Mouse (Mus musculus) C2C12 (cell line): Measurements from ENCODE around the gene Prr12. TPM values are rescaled to one million over a fixed set of nuclear protein-coding genes. Genes with fewer than 3 reads are reported as not detected.

Experiments
- H3K27me3 ChIP-seq: one replicate; pipeline ENCODE4 v1.6.1; 2011; ENCODE audit not compliant: control insufficient read depth, insufficient read depth, insufficient read length
- H3K36me3 ChIP-seq: one replicate; pipeline ENCODE4 v1.6.1; 2011; ENCODE audit not compliant: control insufficient read depth, insufficient read depth
- H3K4me3 ChIP-seq: one replicate; pipeline ENCODE4 v1.5.1; 2011; ENCODE audit warnings: mild to moderate bottlenecking, control low read depth; ENCODE audit not compliant: poor library complexity, insufficient read depth, severe bottlenecking
- H3K79me2 ChIP-seq: one replicate; pipeline ENCODE4 v1.6.1; 2011; ENCODE audit not compliant: control insufficient read depth, insufficient read depth
- H3K79me3 ChIP-seq: one replicate; pipeline ENCODE4 v1.6.1; 2011; ENCODE audit warnings: low read depth, control low read depth
- H3ac ChIP-seq: one replicate; pipeline ENCODE3; 2011; ENCODE audit warnings: low read depth; ENCODE audit not compliant: control insufficient read depth, insufficient read length
- CEBPB ChIP-seq: IDR thresholded peaks from one replicate; pipeline ENCODE4 v1.6.1; 2011; ENCODE audit warnings: low read depth, mild to moderate bottlenecking, control low read depth, moderate library complexity
- CTCF ChIP-seq: IDR thresholded peaks from one replicate; pipeline ENCODE4 v1.5.1; 2011; ENCODE audit not compliant: control insufficient read depth, insufficient read depth, insufficient read length
- FOSL1 ChIP-seq: IDR thresholded peaks from one replicate; pipeline ENCODE4 v1.8.0; 2011; ENCODE audit warnings: mild to moderate bottlenecking, low read length; ENCODE audit not compliant: poor library complexity, insufficient read depth, severe bottlenecking
- MAX ChIP-seq: IDR thresholded peaks from one replicate; pipeline ENCODE4 v1.6.1; 2011; ENCODE audit warnings: mild to moderate bottlenecking, control low read depth
- MYOD1 ChIP-seq: IDR thresholded peaks from one replicate; pipeline ENCODE4 v1.6.1; 2011; ENCODE audit warnings: low read depth; ENCODE audit not compliant: control insufficient read depth, insufficient read length
- MYOG ChIP-seq: IDR thresholded peaks from one replicate; pipeline ENCODE4 v1.6.1; 2011; ENCODE audit not compliant: control insufficient read depth, insufficient read length; ENCODE audit errors: extremely low read depth
- USF1 ChIP-seq: IDR thresholded peaks from one replicate; pipeline ENCODE4 v1.6.1; 2011; ENCODE audit warnings: low read depth, mild to moderate bottlenecking, control low read depth, moderate library complexity
- polyA plus RNA-seq: library from polyadenylated mRNA; unstranded; fragments of >200 nt; fragmentation: generic; extraction: Trizol; gene quantifications from one replicate; pipeline ENCODE4 v1.2.1, GENCODE M21; 2012; ENCODE audit warnings: missing spikeins

Prr12 gene
- polyA plus RNA-seq, 1 experiment: 14.2 TPM

DNA sequence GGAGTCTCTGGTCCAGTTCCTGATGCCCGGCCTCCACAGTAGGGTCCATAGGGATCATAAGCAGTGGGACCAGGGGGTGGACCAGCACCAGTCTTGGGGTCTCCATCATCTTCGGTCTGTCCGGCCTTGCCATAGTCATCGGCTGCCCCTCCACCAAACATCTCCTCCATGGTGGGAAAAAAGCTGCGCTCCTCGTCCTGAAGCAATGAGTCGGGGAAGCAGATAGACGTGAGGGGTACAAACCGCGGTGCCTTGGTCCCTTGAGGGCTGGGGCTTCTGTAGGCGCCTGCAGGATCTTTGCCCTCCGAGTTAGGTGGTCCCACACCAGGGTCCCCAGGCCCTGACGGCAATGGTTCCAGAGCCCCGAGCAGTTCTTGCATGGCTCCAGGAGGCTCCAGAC is 5.2 kb downstream of the Prr12 start:
- Histone ChIP-seq H3ac (no peak overlapping the region), H3K4me3 (no peak overlapping the region), H3K79me3 (peaks cover 21% of the 10 kb centered on the region), H3K36me3 (peaks cover 46% of the 10 kb centered on the region), H3K27me3 (no peaks in the 10 kb centered on the region), H3K79me2 (peaks cover 45% of the 10 kb centered on the region)
- TF ChIP-seq MAX (no peak), CEBPB (no peak), USF1 (no peak), MYOD1 (no peak), FOSL1 (no peak), MYOG (no peak), CTCF (no peak)

- H3ac ChIP-seq: no peak overlapping the region
- H3K79me2 ChIP-seq: peaks cover 41% of the 10 kb centered on the region
- TF ChIP-seq CTCF: no peak
- TF ChIP-seq USF1: no peak
- TF ChIP-seq FOSL1: no peak
- TF ChIP-seq MAX: no peak
- no peak for TF ChIP-seq MYOG
- TF ChIP-seq MYOD1: no peak
- no peak for TF ChIP-seq CEBPB
- H3K4me3 ChIP-seq: no peak overlapping the region
- H3K27me3 ChIP-seq: no peaks in the 10 kb centered on the region
- peaks cover 50% of the 10 kb centered on the region for H3K36me3 ChIP-seq
- peaks cover 18% of the 10 kb centered on the region for H3K79me3 ChIP-seq
Measured at GRCm38 (mm10) chr7:45046853-45047350, 5.8 kb downstream of the Prr12 start.

GRCm38 (mm10) chr7:45045741-45046140 is 6.9 kb downstream of the Prr12 start:
- Histone ChIP-seq H3ac (no peak overlapping the region), H3K36me3 (peaks cover 50% of the 10 kb centered on the region), H3K79me3 (peaks cover 10% of the 10 kb centered on the region), H3K4me3 (no peak overlapping the region), H3K27me3 (no peaks in the 10 kb centered on the region), H3K79me2 (peaks cover 33% of the 10 kb centered on the region)
- TF ChIP-seq CEBPB: no peak
- no peak for TF ChIP-seq MYOG

- Histone ChIP-seq H3K4me3 (no peak overlapping the region), H3K79me3 (peaks cover 6% of the 10 kb centered on the region), H3K36me3 (peaks cover 35% of the 10 kb centered on the region), H3ac (no peak overlapping the region), H3K27me3 (no peaks in the 10 kb centered on the region), H3K79me2 (peaks cover 12% of the 10 kb centered on the region)
- TF ChIP-seq MYOD1 (no peak), USF1 (no peak), FOSL1 (no peak), CEBPB (no peak), MAX (no peak), CTCF (no peak), MYOG (no peak)
Measured at GRCm38 (mm10) chr7:45043307-45043706, 9.4 kb downstream of the Prr12 start.

DNA sequence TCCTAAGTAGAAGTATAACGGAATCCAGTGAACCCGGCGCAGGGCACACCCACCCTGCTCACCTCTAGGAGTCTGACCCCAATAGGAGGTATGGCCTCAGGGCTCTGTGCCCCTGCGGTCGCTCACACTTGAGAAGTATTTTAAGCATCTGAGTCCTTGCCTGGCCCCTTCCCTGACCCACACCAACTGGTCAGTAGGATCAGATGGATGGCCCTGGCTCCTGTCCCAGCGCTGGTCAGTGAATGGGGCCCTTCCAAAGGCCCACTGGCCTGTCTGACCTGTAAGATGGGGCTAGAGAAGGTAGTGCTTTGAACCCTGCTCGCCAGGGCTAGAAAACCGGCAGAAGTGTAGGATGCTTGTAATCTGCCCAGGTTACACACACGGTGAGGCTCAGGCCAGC is 11.8 kb downstream of the Prr12 start:
- Histone ChIP-seq H3K36me3 (peaks cover 34% of the 10 kb centered on the region), H3K4me3 (no peak overlapping the region), H3ac (no peak overlapping the region), H3K79me3 (peaks cover 8% of the 10 kb centered on the region), H3K27me3 (no peaks in the 10 kb centered on the region), H3K79me2 (peaks cover 25% of the 10 kb centered on the region)
- TF ChIP-seq MYOD1 (no peak), CEBPB (no peak), FOSL1 (no peak), MYOG (no peak)

DNA sequence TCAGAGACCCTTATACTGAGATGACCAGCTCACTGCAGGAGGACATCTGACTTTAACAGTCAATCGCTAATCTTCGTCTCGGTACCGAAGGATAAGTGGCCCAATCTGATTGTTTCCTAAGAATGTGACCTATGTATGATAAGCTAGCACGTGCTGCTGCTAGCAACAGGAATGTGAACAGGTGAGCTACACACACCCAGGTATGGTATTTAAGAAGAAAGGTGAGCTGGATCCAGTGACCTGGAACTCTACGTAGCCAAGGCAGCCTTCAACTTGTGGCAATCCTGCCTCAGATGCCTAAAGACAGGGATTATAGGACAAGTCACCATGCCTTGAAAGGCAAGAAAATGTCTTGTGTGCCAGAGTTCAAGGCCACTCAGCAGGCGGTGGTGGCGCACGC is 14.3 kb downstream of the Prr12 start:
- Histone ChIP-seq H3K27me3 (no peaks in the 10 kb centered on the region), H3K36me3 (peaks cover 43% of the 10 kb centered on the region), H3K79me3 (peaks cover 8% of the 10 kb centered on the region), H3K79me2 (peaks cover 25% of the 10 kb centered on the region), H3K4me3 (no peak overlapping the region), H3ac (no peak overlapping the region)
- TF ChIP-seq CTCF (no peak), CEBPB (no peak), MAX (no peak), FOSL1 (no peak), MYOD1 (no peak), MYOG (no peak)
